Mouse (Mus musculus): ENCODE measurements around the gene Castor2.
A peak's percentile ranks its signal among the peaks of the same experiment; 100 is the strongest.

Gene Castor2

GRCm38 (mm10) chr5:134099496-134100211 is at the start of gene Castor2:
TSS of gene Castor2 (plus strand) at chr5:134099711.
- DNase-seq: peak; percentile 97

DNA sequence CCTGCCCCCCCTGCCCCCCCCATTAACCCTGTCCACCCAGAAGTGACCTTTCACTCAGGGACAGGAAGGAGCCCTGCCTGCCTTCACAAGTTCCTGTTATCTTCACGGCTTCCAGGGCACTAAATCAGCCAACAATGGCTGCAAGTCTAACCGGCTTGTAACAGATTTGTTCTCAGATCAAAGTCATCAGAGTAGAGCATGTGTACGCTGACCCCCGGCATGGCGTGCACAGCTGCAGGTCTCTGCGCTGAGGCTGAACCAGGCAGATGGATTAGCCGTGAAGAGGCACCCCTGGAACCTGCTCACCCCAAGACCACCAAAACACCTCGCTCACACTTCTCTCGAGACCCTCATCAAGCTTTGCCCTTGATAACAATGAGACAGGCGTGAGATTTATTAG is 48.8 kb upstream of the Castor2 start:
- DNase-seq: no peak

DNA sequence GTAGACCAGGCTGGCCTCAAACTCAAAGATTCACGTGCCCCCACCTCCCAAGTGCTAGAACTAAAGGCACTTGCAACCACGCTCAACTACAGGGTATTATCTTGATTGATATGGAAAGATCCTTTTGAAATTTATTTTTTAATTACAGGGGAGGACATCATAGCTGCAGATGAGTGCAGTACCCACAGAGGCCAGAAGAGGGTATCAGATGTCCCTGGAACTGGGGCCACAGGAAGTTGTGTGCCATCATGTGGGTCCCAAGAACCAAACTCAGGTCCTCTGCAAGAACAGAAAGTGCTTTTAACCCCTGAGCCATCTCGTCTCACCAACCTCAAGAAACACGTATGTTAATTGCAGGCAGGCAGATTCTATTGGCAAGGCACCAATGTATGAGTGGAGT is 46.9 kb upstream of the Castor2 start:
- DNase-seq: no peak

DNA sequence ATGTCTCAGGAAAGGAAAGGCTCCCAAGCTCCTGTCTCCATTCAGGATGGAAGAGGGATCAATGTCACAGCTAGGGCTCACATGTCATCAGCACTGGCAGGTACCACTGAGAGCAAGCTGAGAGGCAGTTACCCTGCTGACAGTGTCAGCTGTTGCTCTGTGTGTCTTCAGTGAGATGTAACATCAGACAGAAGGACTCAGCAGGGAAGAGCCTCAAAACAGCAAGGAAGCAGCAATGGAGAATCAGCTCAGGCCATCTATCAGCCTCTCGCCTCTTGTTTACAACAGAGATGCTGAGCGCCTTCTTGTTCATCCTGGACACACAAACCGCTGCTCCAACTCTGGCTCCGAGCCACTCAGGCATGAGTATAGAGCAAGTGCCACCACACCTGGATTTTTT is 45.0 kb upstream of the Castor2 start:
- DNase-seq: no peak

- DNase-seq: no peak
These were observed 40.6 kb upstream of the Castor2 start for GRCm38 (mm10) chr5:134058793-134059352.

GRCm38 (mm10) chr5:134063362-134064064 is 36.0 kb upstream of the Castor2 start:
- DNase-seq: peak; percentile 95

DNA sequence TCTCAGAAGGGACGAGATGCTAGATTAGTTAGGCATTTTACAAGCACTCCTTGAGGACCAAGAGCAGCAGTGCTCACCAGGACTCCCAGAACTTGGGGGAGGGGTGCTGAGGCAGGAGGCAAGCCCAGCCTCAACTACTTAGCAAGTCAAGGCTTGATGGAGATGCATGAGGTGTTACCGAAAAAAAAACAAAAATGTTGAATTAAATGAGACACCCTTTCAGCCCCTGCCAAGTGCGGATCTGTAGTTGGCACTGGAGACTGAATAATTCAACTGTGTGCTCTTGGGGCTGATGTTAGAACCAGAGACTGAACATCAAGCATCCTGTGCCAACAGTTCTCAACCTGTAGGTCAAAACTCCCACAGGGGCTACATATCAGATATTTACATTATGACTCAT is 33.2 kb upstream of the Castor2 start:
- no peak for DNase-seq

GRCm38 (mm10) chr5:134067924-134068323 is 31.6 kb upstream of the Castor2 start:
- DNase-seq: no peak

DNA sequence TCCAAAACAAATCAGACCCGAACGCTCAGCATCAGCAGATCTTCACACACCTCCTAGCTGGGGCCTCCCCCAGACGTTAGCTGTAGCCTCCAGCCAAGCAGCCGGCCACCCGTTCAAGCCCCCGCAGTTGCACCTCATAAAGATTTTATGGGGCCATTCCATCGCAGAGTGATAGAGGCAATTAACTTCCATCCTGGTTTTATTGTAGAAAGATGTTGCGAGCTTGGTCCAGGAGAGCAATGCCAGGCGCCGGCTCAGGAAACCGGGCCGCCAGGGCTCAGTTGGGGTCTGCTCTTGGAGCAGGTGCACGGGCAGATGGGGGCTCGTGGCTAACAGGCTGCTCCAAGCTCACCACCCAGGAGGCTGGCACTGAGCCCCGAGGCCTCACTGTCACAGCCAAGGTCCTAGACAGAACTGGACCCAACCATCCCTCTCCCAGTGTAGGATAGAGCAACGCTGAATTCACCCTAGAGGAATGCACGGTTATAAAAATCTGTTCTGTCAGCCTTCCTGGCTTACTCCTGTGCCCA is 25.9 kb upstream of the Castor2 start:
- peak; percentile 14 for DNase-seq

DNA sequence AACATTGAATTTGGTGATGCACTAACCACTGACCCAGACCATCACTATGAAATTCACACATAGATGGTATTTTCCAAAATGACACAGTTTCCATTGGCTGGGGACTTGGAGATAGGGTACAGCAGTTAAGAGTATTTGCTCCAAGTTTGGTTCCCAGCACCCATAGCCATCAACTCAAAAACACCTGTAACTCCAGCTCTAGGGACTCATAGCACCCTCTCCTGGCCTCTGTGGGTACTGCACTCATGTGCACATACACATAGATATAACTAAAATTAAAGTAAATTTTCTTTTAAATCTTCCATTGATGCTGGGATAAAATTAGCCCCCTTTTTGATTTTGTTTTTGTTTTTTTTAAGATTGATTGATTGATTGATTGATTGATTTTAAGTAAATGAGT is 25.1 kb upstream of the Castor2 start:
- no peak for DNase-seq

DNA sequence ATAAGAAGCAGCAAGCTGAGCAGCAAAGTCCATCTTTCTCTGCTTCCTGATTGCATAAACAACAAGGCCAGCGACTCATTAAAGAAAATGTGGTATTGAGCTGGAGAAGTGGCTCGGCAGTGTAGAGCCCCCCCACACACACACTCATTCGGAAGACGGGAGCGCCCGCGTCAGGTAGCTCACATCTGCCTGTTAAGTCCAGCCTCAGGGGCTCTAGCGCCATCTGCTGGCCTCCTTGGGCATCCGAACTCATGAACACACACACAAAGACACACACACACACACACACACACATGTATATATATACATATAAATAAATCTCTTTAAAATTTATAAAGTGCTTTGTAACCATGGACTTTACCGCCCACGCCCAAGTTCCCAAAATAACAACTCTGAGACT is 23.3 kb upstream of the Castor2 start:
- no peak for DNase-seq

DNA sequence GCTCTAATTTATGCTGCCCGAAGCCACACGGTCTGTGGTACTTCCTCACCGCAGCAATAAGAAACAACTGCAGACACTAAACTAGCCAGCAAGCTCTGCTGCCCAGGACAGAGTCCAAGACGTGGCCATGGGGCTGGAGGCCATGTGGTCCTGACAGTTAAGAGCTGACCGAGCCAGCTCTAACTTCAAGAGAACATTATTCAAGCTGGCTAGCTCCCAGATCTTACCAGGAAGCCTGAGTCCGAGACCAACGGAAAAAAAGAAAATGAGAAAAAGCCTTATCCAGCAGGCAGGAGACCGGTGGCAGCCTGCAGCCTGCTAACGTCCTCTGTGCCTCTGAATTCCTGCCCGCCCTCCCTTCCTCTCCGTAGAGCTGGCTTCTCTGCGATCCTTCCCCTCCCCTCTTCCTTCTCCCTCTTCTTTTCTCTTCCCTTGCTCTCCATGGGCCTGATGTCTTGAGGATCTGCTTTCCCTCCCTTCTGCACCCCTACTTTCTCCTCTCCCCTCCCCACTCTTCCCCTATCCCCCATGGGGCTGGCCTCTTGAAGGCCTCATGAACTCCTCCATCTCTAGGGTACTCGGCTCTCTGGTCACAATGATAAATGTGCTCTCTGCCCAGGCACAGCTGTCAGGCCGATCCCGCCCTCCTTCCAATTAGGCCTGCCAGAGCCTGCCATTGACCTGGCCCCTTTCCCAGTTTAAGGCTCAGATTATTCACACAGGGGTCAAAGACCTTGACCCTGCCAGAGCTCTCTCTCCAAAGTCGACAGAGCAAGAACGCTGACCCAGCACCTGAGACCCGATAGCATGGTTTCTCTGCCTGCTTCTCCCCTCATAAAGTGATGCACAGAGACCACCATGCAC is 18.6 kb upstream of the Castor2 start:
- DNase-seq: no peak

DNA sequence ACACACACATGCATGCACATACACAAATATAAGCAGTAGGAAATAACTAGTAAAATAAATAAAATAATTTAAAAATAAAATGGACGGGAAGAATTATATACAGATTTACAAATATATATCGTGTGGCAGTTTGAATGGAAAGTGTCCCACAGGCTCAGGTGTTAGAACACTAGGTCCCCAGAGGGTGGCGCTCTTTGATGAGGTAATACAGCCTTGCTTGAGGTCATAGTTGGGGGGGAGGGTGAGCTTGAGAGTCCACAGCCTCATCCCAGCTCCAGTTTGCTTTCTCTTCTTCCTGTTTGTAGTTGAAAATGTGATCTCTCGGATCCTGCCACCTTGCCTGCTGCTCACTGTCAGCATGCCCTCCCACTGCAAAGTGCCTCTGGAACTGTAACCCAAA is 14.3 kb upstream of the Castor2 start:
- no peak for DNase-seq

DNA sequence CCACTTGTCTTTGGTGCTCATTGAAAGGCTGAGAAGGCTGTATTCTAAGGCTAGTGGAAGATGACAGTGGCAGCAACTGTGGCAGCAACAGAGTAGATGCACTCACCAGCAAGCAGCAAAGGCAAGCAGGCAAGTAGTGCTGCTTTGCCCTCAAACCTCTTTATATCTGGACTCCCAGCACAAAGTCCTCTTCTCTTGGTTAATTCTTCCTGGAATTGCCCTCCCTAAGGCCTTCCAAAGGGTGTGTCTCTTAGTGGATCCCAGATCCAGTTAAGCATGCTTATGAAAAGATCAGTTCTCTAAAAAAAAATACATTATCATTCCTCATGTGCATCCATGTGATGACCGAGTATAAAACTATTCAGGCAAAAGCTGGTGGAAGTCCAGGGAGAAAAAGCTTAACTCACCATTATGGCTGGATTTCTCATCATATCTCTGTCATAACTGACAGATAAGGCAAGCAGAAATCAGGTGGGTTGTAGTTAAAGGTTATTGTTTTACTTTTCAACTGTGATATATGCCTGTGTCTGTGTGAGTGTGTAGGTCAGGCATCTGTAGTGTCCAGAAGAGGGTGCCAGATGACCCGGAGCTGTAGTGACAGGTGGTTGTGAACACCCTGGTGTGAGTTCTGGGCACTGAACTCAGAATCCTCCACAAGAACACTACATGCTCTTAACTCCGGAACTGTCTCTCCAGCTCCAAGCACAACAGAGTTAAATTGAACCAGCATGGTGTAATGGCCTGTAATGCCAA is 13.4 kb upstream of the Castor2 start:
- DNase-seq: no peak

DNA sequence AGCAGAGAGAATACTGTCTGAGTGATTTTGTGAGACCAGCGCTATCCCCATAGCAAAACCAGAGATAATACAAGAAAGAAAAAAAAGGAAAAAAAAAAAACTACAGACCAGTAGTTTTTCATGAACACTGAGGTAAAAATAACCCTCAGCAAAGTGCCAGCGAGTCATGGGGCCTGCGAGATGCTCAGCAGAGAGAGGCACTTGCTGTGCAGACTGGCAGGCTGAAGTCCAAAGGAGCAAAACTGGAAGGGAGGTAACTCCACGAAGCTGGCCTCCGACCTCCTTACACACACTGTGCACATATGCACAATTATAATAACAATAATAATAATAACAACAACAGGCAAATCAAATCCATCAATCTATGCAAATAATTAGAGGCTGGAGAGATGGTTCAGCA is 12.3 kb upstream of the Castor2 start:
- DNase-seq: no peak

GRCm38 (mm10) chr5:134095766-134096165 is 3.7 kb upstream of the Castor2 start:
- DNase-seq: no peak

GRCm38 (mm10) chr5:134098341-134098902 is 1.1 kb upstream of the Castor2 start:
- DNase-seq: no peak

- DNase-seq: peak; percentile 42
These were observed 535 bp upstream of the Castor2 start for GRCm38 (mm10) chr5:134098976-134099375.

GRCm38 (mm10) chr5:134100232-134100771 is 791 bp downstream of the Castor2 start:
- DNase-seq: peak; percentile 31

GRCm38 (mm10) chr5:134101322-134101721 is 1.8 kb downstream of the Castor2 start:
- no peak for DNase-seq

DNA sequence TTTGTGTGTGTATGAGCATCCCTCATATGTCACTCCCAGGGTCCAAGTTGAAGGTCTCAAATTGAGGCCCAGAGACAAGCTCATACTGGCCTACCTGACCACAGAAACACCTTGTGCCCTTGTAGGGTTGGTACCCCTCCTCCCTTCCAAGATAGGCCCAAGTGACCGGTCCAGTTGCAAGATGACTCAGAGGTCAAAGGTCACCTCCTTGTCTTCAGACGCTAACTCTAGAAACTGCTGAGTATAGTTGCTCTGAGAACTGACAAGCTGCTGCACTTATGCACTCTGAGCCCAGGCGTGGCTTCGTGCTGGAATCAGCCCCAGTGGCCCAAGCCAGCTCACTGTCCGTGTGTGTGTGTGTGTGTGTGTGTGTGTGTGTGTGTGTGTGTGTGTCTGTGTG is 2.4 kb downstream of the Castor2 start:
- no peak for DNase-seq

GRCm38 (mm10) chr5:134102720-134103119 is 3.2 kb downstream of the Castor2 start:
- no peak for DNase-seq

All from right cerebral cortex, postnatal 14 days (tissue).